Mouse (Mus musculus) liver, postnatal 0 days (tissue): ENCODE data around the gene G3bp2.

ENCODE experiments used
- CTCF ChIP-seq: sonication (generic); IDR thresholded peaks from 2 replicates; pipeline ENCODE4 v1.5.1; 2016; ENCODE audit warnings: antibody characterized with exemption, low read depth
- EP300 ChIP-seq: IDR thresholded peaks from 2 replicates; pipeline ENCODE4 v1.6.1; 2016; ENCODE audit warnings: antibody characterized with exemption, low read depth, mild to moderate bottlenecking

GRCm38 (mm10) chr5:92003011-92003410 is 80.5 kb downstream of the G3bp2 start:
- TF ChIP-seq CTCF (peak; percentile 79), EP300 (no peak)
